Mouse (Mus musculus): ENCODE results near the gene Crtam.

DNA sequence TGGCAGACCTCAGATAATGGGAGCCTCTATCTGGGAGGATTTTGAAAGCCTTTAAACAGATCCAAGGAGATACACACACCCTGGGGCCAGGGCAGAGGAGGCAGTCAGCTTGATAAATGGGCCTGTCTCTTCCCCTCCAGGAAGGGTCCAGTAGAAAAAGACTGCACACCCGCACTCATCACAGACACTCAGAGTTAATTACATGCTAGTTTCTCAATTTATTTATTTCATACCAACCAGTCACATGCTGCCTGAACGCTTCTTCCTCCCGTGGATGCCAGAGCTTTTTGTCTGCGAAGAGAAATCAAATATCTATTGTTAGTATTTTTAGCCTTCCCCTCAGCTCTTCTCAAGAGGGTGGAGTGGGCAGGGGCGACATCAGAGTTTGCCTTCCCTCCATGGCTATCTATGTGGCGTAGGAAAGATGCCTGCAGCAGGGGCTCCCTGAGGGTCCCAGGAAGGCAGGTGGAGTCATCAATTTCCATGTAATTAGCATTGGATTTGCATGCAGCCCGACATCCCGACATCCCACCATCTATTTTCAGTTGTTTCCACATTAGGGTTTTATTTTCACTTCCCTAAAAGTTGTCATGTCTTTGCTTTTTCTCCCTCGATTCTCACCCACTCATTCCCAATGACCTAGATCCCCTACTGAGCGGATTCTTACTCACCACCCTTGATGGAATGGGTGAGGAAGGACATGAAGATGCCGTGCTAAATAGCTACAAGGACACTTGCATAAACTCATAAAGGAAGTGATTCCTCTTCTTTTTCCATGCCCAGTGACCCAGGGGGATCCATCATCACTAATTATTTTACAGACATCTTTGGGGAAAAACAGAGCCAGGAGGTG, 46.9 kb upstream of the Crtam start:
- TF ChIP-seq CTCF (conservative IDR thresholded peaks at IDR 0.05; ENCODE audit: insufficient read depth, insufficient read length, low read depth, low read length): no peak
- no peak for TF ChIP-seq POLR2A (IDR thresholded peaks at IDR 0.05; ENCODE audit: low read depth, low read length)
